Mouse (Mus musculus) brown adipose tissue, adult 24 weeks (tissue): Measurements from ENCODE around the gene Pla2g15. TPM values are rescaled to one million over a fixed set of nuclear protein-coding genes. Genes with fewer than 3 reads are reported as not detected.

ENCODE experiments used
- H3K27ac ChIP-seq: fragments of 200-500 bp; replicated peaks from 2 replicates; pipeline ENCODE4 v1.5.1; 2012; ENCODE audit warnings: low read depth, mild to moderate bottlenecking, low read length
- H3K4me1 ChIP-seq: fragments of 200-500 bp; 2 replicates; pipeline ENCODE4 v1.6.1; 2012; ENCODE audit warnings: low read length, mixed read lengths; ENCODE audit not compliant: control insufficient read depth, insufficient read depth, insufficient read length
- H3K4me3 ChIP-seq: fragments of 200-500 bp; 2 replicates; pipeline ENCODE4 v1.5.1; 2012; ENCODE audit warnings: low read depth, mild to moderate bottlenecking, low read length, moderate library complexity; ENCODE audit not compliant: insufficient read depth
- polyA plus RNA-seq: library from polyadenylated mRNA; stranded (reverse); fragments of >200 nt; gene quantifications from 2 replicates; pipeline ENCODE4 v1.2.4, GENCODE M21; 2012; ENCODE audit not compliant: missing spikeins, insufficient read depth, insufficient read length

Gene Pla2g15
- polyA plus RNA-seq, 1 experiment = 13.4 TPM

DNA sequence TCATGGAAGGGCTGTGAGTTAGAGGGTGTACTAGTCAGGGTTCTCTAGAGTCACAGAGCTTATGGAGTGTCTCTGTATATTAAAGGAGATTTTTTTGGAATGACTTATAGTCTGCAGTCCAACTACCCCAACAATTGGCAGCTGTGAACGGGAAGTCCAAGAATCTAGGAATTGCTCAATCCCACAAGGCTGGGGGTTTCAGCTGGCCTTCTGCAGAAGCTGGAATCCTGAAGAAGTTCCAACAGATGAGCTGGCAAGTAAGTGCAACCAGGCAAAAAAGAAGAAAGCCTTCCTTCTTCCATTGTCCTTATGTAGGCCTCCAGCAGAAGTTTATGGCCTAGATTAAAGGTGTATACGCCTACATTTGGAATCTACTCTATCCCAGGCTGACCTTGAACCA lies 4.9 kb upstream of the Pla2g15 start:
- Histone ChIP-seq H3K27ac (no peak overlapping the region), H3K4me1 (peaks cover 4% of the 10 kb centered on the region), H3K4me3 (no peak overlapping the region)

DNA sequence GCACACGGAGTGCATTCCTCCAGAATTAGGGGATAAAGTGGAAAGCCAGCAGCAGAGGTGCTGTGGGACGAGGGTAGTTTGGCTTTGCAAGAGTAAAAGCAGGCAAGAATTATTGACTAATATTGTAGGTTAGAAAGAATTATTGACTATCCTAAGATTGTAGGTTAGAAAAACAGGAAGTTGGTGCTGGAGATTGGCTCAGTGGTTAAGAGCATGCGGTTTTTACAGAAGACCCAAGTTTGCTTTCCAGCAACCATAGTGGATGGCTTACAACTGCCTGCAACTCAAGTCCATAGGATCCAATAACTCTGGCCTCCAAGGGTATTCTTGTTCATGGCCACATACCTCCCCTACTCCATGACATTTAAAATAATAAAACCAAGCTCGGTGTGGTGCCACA lies 4.2 kb upstream of the Pla2g15 start:
- peaks cover 4% of the 10 kb centered on the region for H3K4me1 ChIP-seq
- H3K4me3 ChIP-seq = no peak overlapping the region
- H3K27ac ChIP-seq = no peak overlapping the region

- Histone ChIP-seq H3K27ac (peak overlapping the region; percentile 4), H3K4me3 (no peak overlapping the region), H3K4me1 (peaks cover 4% of the 10 kb centered on the region)
Observed at GRCm38 (mm10) chr8:106147868-106148565, 2.2 kb upstream of the Pla2g15 start.

DNA sequence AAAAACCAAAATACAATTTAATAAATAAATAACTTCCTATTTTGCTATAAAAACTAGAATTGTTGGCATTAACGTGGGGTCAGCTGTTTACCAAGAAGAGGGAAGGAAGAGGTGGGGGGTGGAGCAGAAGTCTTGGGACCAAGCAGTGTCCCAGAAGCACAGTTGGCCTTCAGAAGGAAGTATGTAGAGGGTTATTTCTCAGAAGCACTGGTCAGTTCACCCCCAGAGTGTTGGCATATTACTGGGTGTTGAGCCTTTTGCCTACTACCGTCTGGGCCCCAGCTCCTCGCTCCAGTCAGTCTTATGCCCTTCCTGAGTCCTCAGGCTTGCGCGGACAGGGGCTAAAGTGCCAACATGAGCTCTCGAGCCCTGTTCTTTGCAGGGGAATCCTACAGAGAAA lies 1.2 kb upstream of the Pla2g15 start:
- Histone ChIP-seq H3K27ac (peak overlapping the region; percentile 74), H3K4me1 (peaks cover 4% of the 10 kb centered on the region), H3K4me3 (no peak overlapping the region)

GRCm38 (mm10) chr8:106150653-106151000 lies 428 bp downstream of the Pla2g15 start:
- no peaks in the 10 kb centered on the region for H3K4me1 ChIP-seq
- peak overlapping the region; percentile 4; the same call in 1 of the 2 replicates for H3K27ac ChIP-seq
- peak overlapping the region; percentile 78 for H3K4me3 ChIP-seq

GRCm38 (mm10) chr8:106151041-106151440 lies 842 bp downstream of the Pla2g15 start:
- Histone ChIP-seq H3K27ac (peak overlapping the region; percentile 4; the same call in 1 of the 2 replicates), H3K4me3 (peak overlapping the region; percentile 78), H3K4me1 (no peaks in the 10 kb centered on the region)

DNA sequence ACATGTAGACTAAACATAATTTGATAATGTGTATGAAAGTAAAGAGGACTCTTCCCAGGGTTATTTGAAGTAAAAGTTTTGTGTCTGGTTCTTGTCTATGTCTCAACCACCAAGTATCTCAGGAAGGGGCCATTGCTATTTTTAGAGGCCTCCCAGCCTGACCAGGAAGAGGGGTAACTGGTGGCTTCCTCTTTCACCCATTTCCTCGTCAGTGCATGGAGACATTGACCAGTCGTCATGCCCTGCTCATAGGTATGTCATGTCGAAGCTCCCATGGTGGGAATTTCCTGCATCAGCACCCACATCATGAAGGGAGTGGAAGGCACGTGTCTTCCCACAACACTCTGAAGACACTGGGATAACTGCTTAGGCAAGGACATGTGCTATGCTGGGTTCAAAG lies 2.7 kb downstream of the Pla2g15 start:
- Histone ChIP-seq H3K27ac (no peak overlapping the region), H3K4me1 (no peaks in the 10 kb centered on the region), H3K4me3 (no peak overlapping the region)

GRCm38 (mm10) chr8:106157419-106157818 lies 7.2 kb downstream of the Pla2g15 start:
- no peak overlapping the region for H3K27ac ChIP-seq
- H3K4me3 ChIP-seq = no peak overlapping the region
- H3K4me1 ChIP-seq = no peaks in the 10 kb centered on the region

GRCm38 (mm10) chr8:106158381-106158780 lies 8.2 kb downstream of the Pla2g15 start:
- Histone ChIP-seq H3K4me1 (no peaks in the 10 kb centered on the region), H3K4me3 (no peak overlapping the region), H3K27ac (no peak overlapping the region)

DNA sequence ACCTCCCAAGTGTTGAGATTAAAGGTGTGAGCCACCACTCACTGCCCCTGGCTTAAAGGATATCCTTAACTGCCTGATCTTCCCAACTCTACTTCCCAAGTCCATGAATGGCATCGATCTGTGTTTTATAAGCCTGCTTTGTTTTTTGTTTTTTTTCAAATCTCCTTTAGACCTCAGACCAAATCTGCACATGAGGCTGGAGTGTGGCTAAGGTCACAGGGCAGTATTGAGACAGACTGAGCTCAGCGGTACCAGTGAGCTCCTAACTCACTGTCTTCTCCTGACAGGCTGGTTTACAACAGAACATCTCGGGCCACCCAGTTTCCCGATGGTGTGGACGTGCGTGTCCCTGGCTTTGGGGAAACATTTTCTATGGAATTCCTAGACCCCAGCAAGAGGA lies 9.7 kb downstream of the Pla2g15 start:
- Histone ChIP-seq H3K27ac (0 out of 2 replicates have a peak overlapping the region, but pooled peaks have one; percentile 13), H3K4me3 (no peak overlapping the region), H3K4me1 (no peaks in the 10 kb centered on the region; the same call in 1 of the 2 replicates)

DNA sequence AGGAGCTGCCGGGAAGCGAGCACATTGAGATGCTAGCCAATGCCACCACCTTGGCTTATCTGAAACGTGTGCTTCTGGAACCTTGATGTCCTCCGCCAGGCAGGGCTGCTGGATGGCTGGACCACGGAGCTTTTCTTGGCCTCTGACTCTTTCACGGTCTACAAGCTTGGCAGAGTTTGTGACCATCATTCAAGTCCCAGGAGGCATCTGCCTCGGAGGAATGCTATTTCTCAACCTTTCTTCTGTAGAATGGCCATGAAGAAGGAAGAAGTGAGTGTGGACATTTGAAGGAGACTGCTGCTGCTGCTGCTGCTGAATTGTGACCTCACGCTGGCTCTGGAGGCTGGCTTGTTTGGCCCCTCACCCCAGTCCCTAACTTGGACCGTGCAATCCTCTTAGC lies 13.1 kb downstream of the Pla2g15 start:
- H3K4me3 ChIP-seq = no peak overlapping the region
- 0 out of 2 replicates have a peak overlapping the region, but pooled peaks have one; percentile 9 for H3K27ac ChIP-seq
- no peaks in the 10 kb centered on the region; the same call in 1 of the 2 replicates for H3K4me1 ChIP-seq

- no peak overlapping the region for H3K4me3 ChIP-seq
- no peak overlapping the region for H3K27ac ChIP-seq
- H3K4me1 ChIP-seq = no peaks in the 10 kb centered on the region; the same call in 1 of the 2 replicates
Observed at GRCm38 (mm10) chr8:106165460-106165859, 15.3 kb downstream of the Pla2g15 start.

GRCm38 (mm10) chr8:106168356-106169016 lies 18.3 kb downstream of the Pla2g15 start, which contains the start of gene Slc7a6:
TSS of gene Slc7a6 (plus strand) at chr8:106168857.
- peak within 1 kb of the TSS; percentile 79 for H3K4me3 ChIP-seq
- H3K27ac ChIP-seq = peak within 1 kb of the TSS; percentile 87
- H3K4me1 ChIP-seq = no peaks in the 10 kb centered on the region; the same call in 1 of the 2 replicates

- H3K27ac ChIP-seq = peak overlapping the region; percentile 87
Observed at GRCm38 (mm10) chr8:106169017-106169933, 19.1 kb downstream of the Pla2g15 start.

DNA sequence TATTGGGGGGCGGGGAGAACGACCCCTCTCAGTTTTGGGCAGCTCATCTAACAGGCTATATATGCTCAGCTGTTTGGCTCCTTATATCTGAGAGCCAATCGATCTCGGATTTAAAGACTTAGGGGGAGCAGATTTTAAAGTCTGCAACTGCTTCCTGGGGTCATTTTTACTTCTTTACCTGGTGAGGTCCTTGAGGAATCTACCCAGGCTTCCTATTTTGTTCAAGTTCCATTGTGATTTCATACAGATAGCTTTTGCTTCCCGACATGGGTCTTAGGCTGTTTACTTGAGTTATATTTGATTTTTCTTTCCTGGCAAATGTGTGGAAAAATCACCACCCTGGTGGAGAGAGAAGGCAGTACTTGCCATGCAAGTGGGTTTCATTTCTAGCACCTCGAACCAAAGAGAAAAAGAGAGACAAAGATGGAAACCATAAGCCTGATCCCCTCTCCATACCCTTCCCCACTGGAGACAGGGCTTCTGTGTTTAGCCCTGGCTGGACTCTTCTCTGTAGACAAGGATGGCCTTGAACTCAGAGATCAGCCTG lies 19.8 kb downstream of the Pla2g15 start:
- Histone ChIP-seq H3K4me1 (no peaks in the 10 kb centered on the region), H3K27ac (peak overlapping the region; percentile 87), H3K4me3 (peak overlapping the region; percentile 79)

More at GRCm38 (mm10) chr8:106169017-106169933, 19.1 kb downstream of the Pla2g15 start:
- Histone ChIP-seq H3K4me1 (no peaks in the 10 kb centered on the region), H3K4me3 (peak overlapping the region; percentile 79)
